Mouse (Mus musculus): ENCODE results near the gene Eral1.

Gene Eral1

GRCm38 (mm10) chr11:78036791-78037190 lies 43.4 kb downstream of the Eral1 start:
- peak; percentile 93 for DNase-seq

- peak; percentile 92 for DNase-seq
These were observed 46.1 kb downstream of the Eral1 start for GRCm38 (mm10) chr11:78033931-78034617.

- no peak for DNase-seq
These were observed 47.4 kb downstream of the Eral1 start for GRCm38 (mm10) chr11:78032809-78033195.

- DNase-seq = peak; percentile 99
These were observed 48.0 kb downstream of the Eral1 start, which contains the start of gene Dhrs13 for GRCm38 (mm10) chr11:78031947-78032808. Gene Dhrs13 (plus strand): TSS chr11:78032280.

- DNase-seq = peak; percentile 82
These were observed 48.8 kb downstream of the Eral1 start for GRCm38 (mm10) chr11:78031389-78031788.

GRCm38 (mm10) chr11:78030600-78030999 lies 49.6 kb downstream of the Eral1 start:
- no peak for DNase-seq

GRCm38 (mm10) chr11:78029240-78029639 lies 50.9 kb downstream of the Eral1 start:
- DNase-seq = peak; percentile 90

GRCm38 (mm10) chr11:78023607-78024006 lies 56.6 kb downstream of the Eral1 start:
- no peak for DNase-seq
